7 mouse cellular contexts compared by ENCODE assay signal in the genomic region with DNA sequence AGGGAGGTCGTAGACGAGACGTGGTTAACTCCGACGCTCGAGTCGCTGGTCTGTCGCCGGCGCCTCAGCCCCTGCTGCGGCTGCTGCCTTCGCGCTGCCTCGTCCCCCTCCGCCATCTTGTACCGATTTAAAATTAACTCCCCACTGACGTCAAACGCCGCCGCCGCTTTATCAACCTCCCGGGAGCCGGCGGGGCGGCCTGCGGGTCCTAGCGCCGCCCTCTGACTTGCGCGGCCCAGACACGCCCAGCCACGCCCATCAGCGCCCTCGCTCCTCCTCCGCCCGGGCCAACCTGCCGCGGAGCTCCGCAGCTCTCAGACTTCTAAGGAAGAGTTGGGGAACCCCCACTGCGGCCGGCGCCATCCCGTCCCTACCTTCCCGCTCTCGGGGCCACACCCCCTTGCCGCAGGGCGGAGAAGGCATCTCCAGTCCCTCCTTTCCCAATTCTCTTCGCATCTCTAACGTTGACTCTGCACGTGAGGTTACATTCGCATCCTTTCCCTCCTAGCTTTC. TPM values are rescaled to one million over a fixed set of nuclear protein-coding genes. Genes with fewer than 3 reads are reported as not detected.
DNase-seq lines count a peak whose midpoint lies in the region; ATAC-seq lines count a peak whose summit lies in the region.

A gene (minus strand): TSS at position 213 of the 513 bp plus-strand sequence.

- peak within 1 kb of the TSS; percentile 96 for H3K4me3 ChIP-seq in embryonic facial prominence, embryonic 10.5 days
- peak within 1 kb of the TSS; percentile 98 for H3K4me3 ChIP-seq in limb, embryonic 10.5 days
- peak within 1 kb of the TSS; percentile 98 for H3K4me3 ChIP-seq in midbrain, embryonic 13.5 days (replicated peaks)

- H3K4me1 ChIP-seq in embryonic facial prominence, embryonic 10.5 days, result peaks cover 42% of the 10 kb centered on the region
- H3K4me1 ChIP-seq in limb, embryonic 10.5 days, result peaks cover 44% of the 10 kb centered on the region
- peaks cover 29% of the 10 kb centered on the region for H3K4me1 ChIP-seq in midbrain, embryonic 13.5 days (replicated peaks)

- H3K9ac ChIP-seq in midbrain, embryonic 13.5 days (replicated peaks), result peak within 1 kb of the TSS; percentile 96

- peaks cover 29% of the 10 kb centered on the region for H3K27me3 ChIP-seq in embryonic facial prominence, embryonic 10.5 days (replicated peaks; ENCODE audit: low read depth, poor library complexity, severe bottlenecking)
- H3K27me3 ChIP-seq in limb, embryonic 10.5 days (ENCODE audit: low read depth, poor library complexity, severe bottlenecking), result peaks cover 16% of the 10 kb centered on the region
- H3K27me3 ChIP-seq in midbrain, embryonic 13.5 days, result peaks cover 23% of the 10 kb centered on the region

- peak; percentile 89 for ATAC-seq in granulocyte monocyte progenitor cell, adult 5-6 weeks (replicated peaks; ENCODE audit: poor library complexity, severe bottlenecking)
- peak; percentile 91 for ATAC-seq in midbrain, embryonic 13.5 days

- H3K36me3 ChIP-seq in embryonic facial prominence, embryonic 10.5 days (replicated peaks), result no peaks in the 10 kb centered on the region
- H3K36me3 ChIP-seq in limb, embryonic 10.5 days, result no peaks in the 10 kb centered on the region
- H3K36me3 ChIP-seq in midbrain, embryonic 13.5 days, result no peaks in the 10 kb centered on the region

- H3K27ac ChIP-seq in embryonic facial prominence, embryonic 10.5 days (replicated peaks), result peak within 1 kb of the TSS; percentile 96
- peak within 1 kb of the TSS; percentile 96 for H3K27ac ChIP-seq in limb, embryonic 10.5 days
- H3K27ac ChIP-seq in midbrain, embryonic 13.5 days, result peak within 1 kb of the TSS; percentile 94

- WGBS in embryonic facial prominence, embryonic 10.5 days, result under 1% methylated on average over 51 of the region's 51 CpGs
- under 1% methylated on average over 51 of the region's 51 CpGs for WGBS in limb, embryonic 10.5 days
- WGBS in midbrain, embryonic 13.5 days, result under 1% methylated on average over 50 of the region's 51 CpGs

- peak within 1 kb of the TSS; percentile 75 for H3K4me2 ChIP-seq in midbrain, embryonic 13.5 days (replicated peaks)

- H3K9me3 ChIP-seq in embryonic facial prominence, embryonic 10.5 days, result no peaks in the 10 kb centered on the region
- H3K9me3 ChIP-seq in limb, embryonic 10.5 days (replicated peaks), result no peaks in the 10 kb centered on the region
- H3K9me3 ChIP-seq in midbrain, embryonic 13.5 days, result no peaks in the 10 kb centered on the region

- peak; percentile 97 for DNase-seq in adrenal gland, postnatal 10 days
- DNase-seq in embryonic facial prominence, embryonic 10.5 days (ENCODE audit: low spot score), result peak; percentile 97
- DNase-seq in kidney, adult 11 months, result peak; percentile 94
- DNase-seq in limb, embryonic 10.5 days (ENCODE audit: low spot score), result peak; percentile 98
- DNase-seq in spleen, adult 12 weeks (ENCODE audit: low spot score), result peak; percentile 94

RNA-seq across cellular contexts. Expression of the gene that starts here (rescaled TPM):
- 10 to 100 TPM; 49.5 to 83.7 TPM for total RNA-seq in adrenal gland, postnatal 10 days (2021)
- polyA plus RNA-seq in embryonic facial prominence, embryonic 10.5 days (2016; fragmentation: Nextera tagmentation; extraction: Ambion mirVana), result 37.5 and 38.1 TPM in 2 replicates
- 25.1 and 25.4 TPM in 2 replicates for total RNA-seq in granulocyte monocyte progenitor cell, adult 5-6 weeks (2014; fragmentation: Nextera tagmentation)
- 33.5 and 40.1 TPM in 2 replicates for total RNA-seq in granulocyte monocyte progenitor cell, adult 5-6 weeks (2017)
- polyA plus RNA-seq in limb, embryonic 10.5 days (2016; fragmentation: Nextera tagmentation; extraction: Ambion mirVana), result 37.8 and 38.7 TPM in 2 replicates
- polyA plus RNA-seq in midbrain, embryonic 13.5 days (2015; fragmentation: Nextera tagmentation; extraction: Ambion mirVana), result 30.8 and 35.3 TPM in 2 replicates

Comparison
In these comparisons a context has a peak if more than half of its experiments do, and no peak if none do; other contexts are left out.
1. Peak in every context shown above with its lines: DNase-seq, ATAC-seq, H3K4me3 ChIP-seq and H3K27ac ChIP-seq.